Mouse (Mus musculus) right cerebral cortex, postnatal 14 days (tissue): ENCODE data around the gene Mrpl18.
A peak's percentile ranks its signal among the peaks of the same experiment; 100 is the strongest.
"Not testable (repeated sequence)": the region's sequence is repeated elsewhere in the genome, so short reads cannot be mapped to it uniquely, and the experiment has no call there.

Experiments
- DNase-seq: peaks from one replicate; pipeline ENCODE4 v3.0.0; 2022

Mrpl18 gene

GRCm38 (mm10) chr17:12909361-12910280 lies 6.5 kb downstream of the Mrpl18 start, which contains the start of gene Pnldc1:
Gene Pnldc1, minus strand, starts transcription at chr17:12910230.
- DNase-seq: peak; percentile 14

DNA sequence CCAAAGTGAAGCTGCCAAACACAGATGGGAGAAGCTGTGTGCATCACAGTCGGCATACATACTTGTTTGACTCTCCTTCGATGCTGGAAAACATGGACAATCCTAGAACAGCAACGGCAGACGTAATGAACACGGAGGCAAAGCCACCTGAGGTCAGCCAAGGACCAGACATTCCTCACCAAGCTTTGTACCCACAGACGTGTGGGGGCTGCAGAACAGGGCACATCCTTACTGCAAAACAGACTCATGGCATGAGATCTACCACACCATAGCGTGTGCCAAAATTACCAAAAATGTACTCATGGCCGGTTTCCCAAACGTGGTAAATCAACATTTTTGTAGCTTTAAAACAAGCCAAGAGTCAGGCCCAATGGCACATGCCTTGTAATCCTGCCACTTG lies 9.7 kb downstream of the Mrpl18 start:
- DNase-seq: no peak

DNA sequence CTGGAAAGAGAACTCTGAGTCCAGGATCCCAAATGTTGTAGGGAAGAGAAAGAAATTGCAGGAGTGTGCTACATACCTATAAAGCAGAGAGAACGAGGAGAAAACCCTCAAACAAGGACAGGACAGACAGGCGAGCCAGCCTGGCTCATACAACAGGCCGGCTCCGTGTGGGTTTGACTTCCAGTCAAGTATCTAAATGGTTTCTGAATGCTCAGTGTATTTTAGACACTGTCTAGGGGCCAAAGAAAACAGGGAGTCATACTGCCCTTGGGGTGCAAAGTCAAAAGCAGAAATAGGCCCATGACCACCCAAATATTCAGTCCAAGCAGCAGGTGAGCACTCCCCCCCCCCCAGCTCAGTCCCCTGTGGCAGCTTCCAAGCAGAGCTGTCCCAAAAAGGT lies 10.3 kb downstream of the Mrpl18 start:
- no peak for DNase-seq

- DNase-seq: no peak
These were observed 11.8 kb downstream of the Mrpl18 start for GRCm38 (mm10) chr17:12904349-12904748.

- no peak for DNase-seq
These were observed 12.5 kb downstream of the Mrpl18 start for GRCm38 (mm10) chr17:12903372-12904333.

- no peak for DNase-seq
These were observed 13.9 kb downstream of the Mrpl18 start for GRCm38 (mm10) chr17:12902291-12902690.

DNA sequence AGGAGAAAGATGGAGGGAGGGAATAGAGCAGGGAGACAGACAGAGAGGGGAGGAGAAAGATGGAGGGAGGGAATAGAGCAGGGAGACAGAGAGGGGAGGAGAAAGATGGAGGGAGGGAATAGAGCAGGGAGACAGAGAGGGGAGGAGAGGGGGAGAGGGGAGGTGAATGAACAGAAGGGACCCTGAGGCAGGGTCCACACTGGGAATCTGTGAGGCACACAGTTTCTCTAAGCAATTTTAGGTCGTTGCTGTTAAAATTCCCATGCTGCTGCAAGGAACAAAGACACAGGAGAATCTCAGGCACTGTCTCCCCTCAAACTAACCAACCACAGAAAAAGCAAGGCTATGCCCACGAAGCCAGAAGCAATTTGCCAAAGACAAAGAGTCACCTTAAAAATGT lies 17.5 kb downstream of the Mrpl18 start:
- not testable (repeated sequence) for DNase-seq

GRCm38 (mm10) chr17:12897674-12898073 lies 18.5 kb downstream of the Mrpl18 start:
- no peak for DNase-seq

DNA sequence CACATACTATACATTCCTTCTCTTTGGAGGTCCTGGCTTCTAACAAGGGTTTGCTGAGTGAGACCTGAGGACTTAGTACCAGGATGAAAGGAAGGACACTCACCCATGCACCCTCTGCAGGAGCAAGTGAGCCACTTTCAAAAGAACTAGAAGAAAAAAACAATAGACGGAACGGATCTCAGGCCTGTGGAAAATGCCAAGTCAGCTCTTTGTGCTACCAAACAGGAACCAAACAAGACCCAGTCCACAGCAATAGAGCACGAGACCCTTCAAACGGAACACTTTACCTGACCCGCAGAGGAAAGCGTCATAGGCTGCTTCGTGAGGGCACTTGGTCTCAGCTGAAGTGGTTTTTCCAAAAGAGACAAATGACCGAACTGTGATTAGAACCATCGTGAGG lies 24.1 kb downstream of the Mrpl18 start:
- no peak for DNase-seq

- DNase-seq: peak; percentile 36
These were observed 25.1 kb downstream of the Mrpl18 start for GRCm38 (mm10) chr17:12891054-12891453.

DNA sequence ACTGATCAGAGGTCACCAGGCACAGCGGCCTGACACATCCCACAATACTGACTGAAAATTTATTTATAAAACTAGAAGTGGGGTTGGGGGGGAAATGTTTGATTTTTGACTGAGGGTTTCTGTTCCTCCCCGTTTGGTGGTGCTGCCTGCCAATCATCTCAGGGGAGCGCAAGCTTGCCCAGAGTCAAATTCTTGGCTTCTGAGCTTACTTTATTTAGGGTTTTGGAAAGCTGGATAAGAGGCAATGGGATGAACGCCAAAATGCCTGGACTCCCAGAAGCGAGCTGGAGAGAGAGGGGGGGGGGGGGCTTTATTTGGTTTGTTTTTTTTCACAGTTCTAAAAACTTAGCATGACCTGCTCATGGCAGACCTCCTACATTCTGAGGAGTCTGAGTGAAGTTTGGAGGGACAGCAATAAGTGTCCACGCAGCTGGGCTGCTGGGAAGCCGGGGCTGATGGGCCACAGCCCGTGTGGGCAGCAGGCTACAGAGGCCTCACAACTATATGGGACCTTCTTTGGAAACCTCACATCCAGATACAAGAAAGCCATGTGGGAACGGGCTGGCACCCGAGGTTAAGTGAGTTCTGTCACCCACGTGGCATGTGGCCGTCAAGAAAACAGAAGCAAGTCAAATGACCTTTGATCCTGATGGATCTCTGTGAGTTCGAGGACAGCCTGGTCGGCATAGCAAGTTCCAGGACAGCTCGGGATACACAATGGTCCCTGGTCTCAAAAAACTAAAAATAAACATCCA lies 28.9 kb downstream of the Mrpl18 start:
- DNase-seq: no peak

DNA sequence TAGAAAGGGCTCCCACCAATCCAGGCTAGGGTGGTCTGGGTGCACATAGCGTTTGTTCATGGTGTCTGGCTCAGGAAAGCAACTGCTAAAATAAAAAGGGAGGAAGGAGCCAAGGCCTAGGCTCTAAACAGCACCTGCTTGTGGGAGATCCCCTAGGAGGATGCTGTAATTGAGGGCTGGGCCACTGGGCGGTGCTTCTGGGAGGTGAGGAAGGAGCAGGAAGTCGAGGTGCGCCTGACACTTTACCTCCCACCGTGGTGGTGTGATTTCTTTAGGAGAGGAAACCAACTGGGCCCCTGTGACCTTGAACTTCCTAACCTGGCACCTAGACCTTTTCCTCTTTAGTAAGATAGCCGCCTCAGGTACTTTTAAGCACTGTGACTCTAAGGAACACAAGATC lies 29.5 kb downstream of the Mrpl18 start:
- no peak for DNase-seq

GRCm38 (mm10) chr17:12881216-12881615 lies 34.9 kb downstream of the Mrpl18 start:
- no peak for DNase-seq

DNA sequence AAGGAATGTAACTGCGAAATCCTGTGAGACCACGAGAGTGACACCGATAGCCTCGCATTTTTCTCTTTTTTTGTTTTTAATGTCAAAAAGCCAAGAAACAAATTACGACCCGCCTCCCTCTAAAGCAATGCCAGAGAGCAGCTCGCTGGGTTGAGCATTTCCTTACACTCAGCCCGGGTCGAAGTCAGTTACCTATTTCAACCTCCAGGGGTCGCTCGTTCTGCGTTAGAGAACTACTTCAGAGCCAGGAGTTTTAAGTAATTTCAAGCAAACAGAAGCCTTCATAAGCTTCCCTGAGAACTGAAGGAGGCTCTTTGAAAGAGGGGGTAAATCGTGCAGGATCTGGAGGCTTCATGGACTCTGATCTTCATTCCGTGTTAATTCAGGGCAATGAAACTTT lies 36.0 kb downstream of the Mrpl18 start:
- DNase-seq: peak; percentile 80

DNA sequence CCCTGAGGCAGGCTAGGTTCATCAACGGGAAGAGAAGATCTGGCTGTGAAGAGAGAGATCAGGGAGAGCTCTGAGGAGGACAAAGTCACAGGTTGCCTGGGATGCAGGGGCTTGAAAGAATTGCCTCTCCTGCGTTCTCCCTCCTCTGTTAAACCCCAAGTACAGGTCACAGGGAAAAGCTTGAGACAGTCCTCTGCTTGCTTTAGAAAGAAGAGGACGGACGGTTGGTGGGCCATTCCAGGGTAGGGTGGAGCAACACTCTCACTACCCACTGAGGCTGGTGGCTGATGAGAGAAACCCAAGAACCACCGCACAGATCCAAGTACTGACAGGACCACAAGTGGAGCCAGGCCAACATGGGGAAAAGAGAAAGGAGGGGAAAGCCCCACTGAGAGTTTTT lies 40.4 kb downstream of the Mrpl18 start, which contains the start of gene Mrgprh:
TSS of gene Mrgprh (plus strand) at position 301 of the 400 bp plus-strand sequence.
- no peak for DNase-seq

GRCm38 (mm10) chr17:12872275-12873028 lies 43.7 kb downstream of the Mrpl18 start:
- DNase-seq: no peak

- no peak for DNase-seq
These were observed 47.5 kb downstream of the Mrpl18 start for GRCm38 (mm10) chr17:12868640-12869039.

- DNase-seq: no peak
These were observed 48.1 kb downstream of the Mrpl18 start, which contains the start of gene Mas1 for GRCm38 (mm10) chr17:12868043-12868442. Gene Mas1, minus strand, starts transcription at chr17:12868143.

DNA sequence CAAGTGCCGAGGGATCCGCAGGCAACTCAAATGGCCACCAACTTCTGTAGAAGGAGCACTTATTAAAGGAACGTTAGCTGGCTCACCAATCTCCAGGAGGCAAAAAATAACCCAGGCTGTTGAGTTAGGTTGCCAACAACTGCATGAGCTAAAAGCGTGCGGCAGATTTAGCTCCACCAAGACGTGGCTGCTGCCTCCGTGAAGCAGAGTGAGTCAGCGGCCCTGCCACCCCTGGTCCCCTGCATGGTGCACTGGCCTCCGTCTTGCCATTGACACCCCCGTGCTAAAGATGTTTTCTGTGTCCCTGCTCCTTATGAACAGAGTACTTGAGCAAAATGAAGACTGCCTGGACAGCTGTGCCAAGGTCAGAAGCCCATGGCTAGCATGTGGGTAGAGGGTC lies 49.3 kb downstream of the Mrpl18 start:
- peak; percentile 44 for DNase-seq

DNA sequence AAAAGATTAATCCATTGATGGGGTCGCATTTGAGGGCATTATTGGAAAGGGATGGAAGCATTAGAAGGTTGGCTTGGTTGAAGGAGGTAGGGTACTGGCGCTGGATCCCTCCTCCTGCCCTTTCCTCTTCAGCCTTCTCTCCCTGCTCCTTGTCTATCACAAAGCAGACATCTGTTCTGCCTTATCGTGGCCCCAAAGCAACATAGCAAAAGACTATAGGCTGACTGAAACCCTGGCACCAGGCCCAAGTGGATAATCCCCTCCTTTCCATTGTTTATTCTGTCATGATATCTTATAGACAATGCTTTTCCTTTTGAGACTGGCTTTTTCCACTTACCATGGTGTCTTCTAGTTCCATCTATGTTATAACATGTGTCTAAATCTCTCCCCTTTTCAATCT lies 50.7 kb downstream of the Mrpl18 start:
- DNase-seq: no peak

DNA sequence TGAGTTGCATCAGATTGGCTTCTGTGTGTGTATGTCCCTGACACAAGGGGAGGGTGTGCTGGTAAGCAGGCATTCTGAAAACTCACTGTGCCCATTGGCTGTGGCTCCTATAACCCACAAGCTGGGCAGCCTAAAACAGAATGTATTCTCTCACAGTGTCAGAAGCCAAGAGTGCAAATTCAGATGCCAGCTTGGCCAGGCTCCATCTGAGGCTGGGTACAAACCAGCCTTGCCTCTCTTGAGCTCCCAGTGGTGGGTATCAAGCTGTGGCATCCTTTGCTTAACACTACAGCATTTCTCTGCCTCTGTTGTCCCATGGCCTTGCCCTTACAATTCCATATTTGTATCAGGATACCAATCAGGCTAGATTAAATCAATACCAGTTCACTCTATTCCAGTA lies 52.0 kb downstream of the Mrpl18 start:
- DNase-seq: no peak
